Mouse (Mus musculus): ENCODE data around the gene Plxnc1. TPM values are rescaled to one million over a fixed set of nuclear protein-coding genes. Genes with fewer than 3 reads are reported as not detected.

Plxnc1 gene
- polyA plus RNA-seq (2015; fragmentation: Nextera tagmentation; extraction: Ambion mirVana) = 1.5 and 1.9 TPM in 2 replicates

DNA sequence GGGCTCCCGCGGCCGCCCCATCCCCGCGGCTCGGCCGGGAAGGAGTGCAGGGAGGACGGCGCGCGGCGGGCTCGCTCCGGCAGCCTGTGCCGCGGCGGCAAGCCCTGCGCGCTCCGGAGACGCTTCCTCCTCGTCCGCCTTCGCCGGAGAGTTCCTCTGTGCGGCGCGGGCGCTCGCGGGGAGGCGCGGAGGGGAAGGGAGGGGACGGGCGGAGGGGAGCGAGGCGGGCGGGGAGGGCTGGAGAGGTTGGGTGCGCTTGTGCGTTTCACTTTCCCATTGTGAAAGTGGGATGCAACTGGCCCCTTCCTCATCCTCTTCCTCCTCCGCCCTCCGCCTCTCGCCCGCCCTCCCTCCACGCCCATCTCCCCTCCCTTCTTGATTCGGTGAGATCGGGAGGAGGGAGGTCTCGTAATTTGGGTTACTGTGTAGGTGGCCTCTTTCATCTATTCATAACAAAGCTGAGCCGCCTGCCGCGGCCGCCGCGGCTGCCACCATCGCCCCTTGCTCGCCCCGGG lies at the start of gene Plxnc1:
Gene Plxnc1 (minus strand): TSS at position 145 of the 515 bp plus-strand sequence.
- under 1% methylated on average over 13 of the region's 57 CpGs for WGBS
- Histone ChIP-seq H3K36me3 (no peaks in the 10 kb centered on the region), H3K27me3 (replicated peaks) (peaks cover 31% of the 10 kb centered on the region), H3K9ac (peak within 1 kb of the TSS; percentile 48), H3K4me1 (peaks cover 18% of the 10 kb centered on the region), H3K4me2 (peak within 1 kb of the TSS; percentile 99), H3K9me3 (no peaks in the 10 kb centered on the region), H3K4me3 (replicated peaks) (peak within 1 kb of the TSS; percentile 73), H3K27ac (no peak within 1 kb of the TSS)
- ATAC-seq (ENCODE audit: insufficient read depth, low FRiP score, low read depth) = peak; percentile 45; the same call in 1 of the 2 replicates

DNA sequence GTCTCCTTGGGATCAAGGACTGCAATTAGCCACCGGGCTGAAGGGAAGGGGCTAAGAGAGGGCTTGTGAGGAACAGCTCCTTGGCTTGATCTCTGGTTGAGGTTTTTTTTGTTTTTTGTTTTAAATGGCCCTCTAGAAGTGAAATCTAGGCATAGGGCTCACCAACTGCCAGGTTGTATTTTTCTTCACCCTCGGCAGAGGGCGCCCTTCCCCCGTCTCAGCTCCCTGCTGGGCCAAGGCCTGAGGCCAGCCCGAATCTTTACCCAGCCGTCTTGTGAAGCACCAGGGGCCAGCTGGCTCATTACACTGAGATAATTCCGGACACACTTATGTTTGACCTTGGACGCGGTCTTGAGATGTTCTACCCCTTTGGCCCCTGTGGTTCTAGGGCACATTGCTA lies 47.5 kb upstream of the Plxnc1 start:
- no peaks in the 10 kb centered on the region for H3K9me3 ChIP-seq
- H3K9ac ChIP-seq = no peak overlapping the region
- no peak; the same call in 1 of the 2 replicates for ATAC-seq (ENCODE audit: insufficient read depth, low FRiP score, low read depth)
- 4% methylated on average over 9 of the region's 9 CpGs for WGBS
- H3K36me3 ChIP-seq = no peaks in the 10 kb centered on the region
- H3K4me1 ChIP-seq = peaks cover 9% of the 10 kb centered on the region
- H3K27me3 ChIP-seq (replicated peaks) = no peaks in the 10 kb centered on the region
- H3K4me3 ChIP-seq (replicated peaks) = 0 out of 2 replicates have a peak overlapping the region, but pooled peaks have one; percentile 25
- no peak overlapping the region for H3K27ac ChIP-seq
- H3K4me2 ChIP-seq = peak overlapping the region; percentile 52; the same call in 1 of the 2 replicates

DNA sequence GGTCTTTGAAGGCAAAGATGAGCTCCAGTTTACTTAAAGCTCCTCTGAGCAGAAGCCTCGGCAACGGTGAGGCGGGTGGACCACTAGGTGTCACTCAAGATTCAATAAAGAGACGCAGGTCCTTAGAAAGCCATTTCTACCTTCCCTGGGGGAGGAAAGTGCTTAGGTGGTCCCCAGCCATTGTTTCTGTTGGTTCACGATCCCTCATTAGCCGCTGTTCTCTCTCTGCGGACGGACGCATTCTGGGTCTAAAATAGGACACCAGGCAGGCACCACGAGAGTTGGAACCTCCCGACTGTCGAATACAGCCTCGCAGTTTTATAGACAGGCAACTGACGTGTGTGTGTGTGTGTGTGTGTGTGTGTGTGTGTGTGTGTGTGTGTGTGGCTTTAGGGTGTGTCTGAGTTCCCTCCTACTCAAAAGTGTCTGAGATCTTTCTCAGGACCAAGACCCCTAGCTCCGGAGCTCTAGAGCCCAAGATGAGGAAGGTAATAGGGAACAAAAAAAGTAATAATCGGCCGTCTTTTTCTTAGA lies 47.0 kb upstream of the Plxnc1 start:
- peak overlapping the region; percentile 52 for H3K4me2 ChIP-seq
- no peaks in the 10 kb centered on the region for H3K27me3 ChIP-seq (replicated peaks)
- H3K4me3 ChIP-seq (replicated peaks) = peak overlapping the region; percentile 25
- no peaks in the 10 kb centered on the region for H3K36me3 ChIP-seq
- peaks cover 9% of the 10 kb centered on the region for H3K4me1 ChIP-seq
- H3K9me3 ChIP-seq = no peaks in the 10 kb centered on the region
- WGBS = 12% methylated on average over 17 of the region's 17 CpGs
- H3K27ac ChIP-seq = peak overlapping the region; percentile 67; the same call in 1 of the 2 replicates
- H3K9ac ChIP-seq = no peak overlapping the region
- ATAC-seq (ENCODE audit: insufficient read depth, low FRiP score, low read depth) = no peak

DNA sequence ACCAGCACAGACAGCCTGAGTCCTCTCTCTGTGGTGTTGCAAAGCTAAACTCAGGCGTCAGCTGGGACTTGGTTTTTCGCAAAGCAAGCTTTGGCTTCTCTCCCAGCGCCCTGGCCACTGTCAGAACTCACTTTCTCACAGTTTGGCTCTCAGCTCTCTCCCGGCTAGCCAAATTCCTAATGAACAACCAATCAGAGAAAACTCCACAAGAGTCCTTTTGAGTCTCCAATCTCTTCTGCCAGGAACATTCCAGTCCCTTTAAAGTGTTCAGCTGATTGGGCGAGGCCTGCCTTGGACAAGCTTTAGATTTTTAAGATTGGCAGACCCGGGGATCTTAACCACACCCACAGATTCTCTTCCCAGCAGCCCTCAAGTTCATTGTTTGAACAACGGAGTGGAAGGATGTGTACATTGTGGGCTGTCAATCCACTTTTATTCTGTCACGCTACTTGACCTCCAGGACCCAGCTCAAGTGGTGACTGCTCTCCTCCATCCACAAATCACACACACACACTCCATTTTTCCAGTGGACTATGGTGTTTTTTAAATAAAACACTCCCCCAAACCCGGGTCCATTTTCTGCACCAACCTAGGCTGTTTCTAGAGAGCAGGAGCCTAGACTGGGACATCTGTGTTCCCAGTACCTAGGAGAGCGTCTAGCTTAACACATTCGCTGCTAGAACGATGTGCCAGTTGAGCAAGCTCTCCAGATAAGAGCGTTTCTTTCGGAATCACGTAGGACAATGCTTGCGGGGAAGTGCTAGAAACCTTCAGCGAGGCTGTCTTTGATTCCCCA lies 46.3 kb upstream of the Plxnc1 start:
- Histone ChIP-seq H3K27ac (peak overlapping the region; percentile 67), H3K27me3 (replicated peaks) (no peaks in the 10 kb centered on the region), H3K36me3 (no peaks in the 10 kb centered on the region), H3K4me1 (peaks cover 9% of the 10 kb centered on the region), H3K4me3 (replicated peaks) (peak overlapping the region; percentile 25), H3K9me3 (no peaks in the 10 kb centered on the region), H3K9ac (no peak overlapping the region), H3K4me2 (peak overlapping the region; percentile 52)
- 14% methylated on average over 17 of the region's 17 CpGs for WGBS
- ATAC-seq (ENCODE audit: insufficient read depth, low FRiP score, low read depth) = peak; percentile 63

DNA sequence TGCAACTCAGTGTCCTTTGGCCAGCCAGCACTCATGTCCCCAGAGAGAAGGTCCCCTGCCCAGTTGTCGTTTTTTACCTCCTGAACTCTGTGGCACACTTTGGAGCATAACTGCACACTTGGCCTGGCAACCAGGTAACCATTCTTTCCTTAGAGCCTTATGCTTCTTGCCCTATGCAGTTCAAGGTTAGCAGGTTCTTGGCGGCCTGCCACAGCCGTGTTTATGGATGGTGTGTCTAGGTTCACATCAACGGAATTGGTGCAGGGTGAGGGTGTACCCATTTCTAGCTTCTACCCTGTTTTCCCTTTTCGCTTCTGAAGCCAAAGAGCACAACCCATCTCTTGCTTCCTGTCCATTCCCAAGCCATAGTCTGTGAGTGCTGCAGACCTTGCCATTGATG lies 44.7 kb upstream of the Plxnc1 start:
- 77% methylated on average over 5 of the region's 5 CpGs for WGBS
- no peak for ATAC-seq (ENCODE audit: insufficient read depth, low FRiP score, low read depth)

DNA sequence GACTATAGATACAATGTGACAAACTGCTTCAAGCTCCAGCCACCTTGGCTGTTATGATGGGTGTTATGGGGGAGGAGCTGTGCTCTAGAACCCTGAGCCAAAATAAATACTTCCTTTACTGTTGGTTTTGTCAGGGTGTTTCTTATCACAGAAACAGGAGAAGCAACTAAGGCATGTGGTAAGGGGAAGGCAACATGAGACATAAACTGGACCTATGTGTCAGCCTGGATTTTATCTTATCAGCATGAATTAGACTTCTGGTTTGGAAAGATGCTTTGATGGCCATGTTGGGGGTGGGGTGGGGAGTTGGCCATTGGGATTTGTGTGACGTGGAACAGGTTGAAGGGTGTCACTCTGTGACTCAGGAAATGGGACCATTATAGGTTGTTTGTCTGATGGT lies 40.5 kb upstream of the Plxnc1 start:
- Histone ChIP-seq H3K36me3 (no peaks in the 10 kb centered on the region), H3K4me3 (replicated peaks) (no peak overlapping the region), H3K4me2 (no peak overlapping the region), H3K27me3 (replicated peaks) (no peaks in the 10 kb centered on the region), H3K9ac (no peak overlapping the region), H3K27ac (no peak overlapping the region), H3K4me1 (no peaks in the 10 kb centered on the region), H3K9me3 (no peaks in the 10 kb centered on the region)
- WGBS = 50% methylated on average over 1 of the region's 1 CpGs
- no peak for ATAC-seq (ENCODE audit: insufficient read depth, low FRiP score, low read depth)

More for the DNA sequence above, 44.7 kb upstream of the Plxnc1 start:
- no peak overlapping the region for H3K4me3 ChIP-seq (replicated peaks)
- H3K4me1 ChIP-seq = peaks cover 9% of the 10 kb centered on the region
- no peak overlapping the region for H3K9ac ChIP-seq
- H3K27ac ChIP-seq = no peak overlapping the region
- no peaks in the 10 kb centered on the region for H3K36me3 ChIP-seq
- no peaks in the 10 kb centered on the region for H3K9me3 ChIP-seq
- no peak overlapping the region for H3K4me2 ChIP-seq
- no peaks in the 10 kb centered on the region for H3K27me3 ChIP-seq (replicated peaks)

DNA sequence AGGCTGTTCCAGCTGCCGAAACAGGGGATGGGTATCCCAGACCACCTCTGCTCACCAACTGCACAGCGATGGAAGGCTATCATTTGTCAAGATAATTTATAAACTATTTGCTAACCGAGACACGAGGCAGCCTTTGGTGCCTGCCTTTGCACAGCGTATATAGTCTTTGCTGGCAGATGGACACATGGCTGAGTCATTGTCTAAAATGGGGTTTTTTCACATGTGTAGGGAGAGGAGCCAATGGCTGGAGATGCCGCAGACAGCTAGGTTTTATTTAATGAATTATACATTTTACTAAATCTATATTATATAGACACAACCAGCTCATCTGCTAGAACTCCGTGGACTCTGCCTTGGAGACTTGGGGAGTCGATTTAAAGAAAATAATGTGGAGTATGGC lies 37.9 kb upstream of the Plxnc1 start:
- Histone ChIP-seq H3K4me3 (replicated peaks) (no peak overlapping the region), H3K36me3 (no peaks in the 10 kb centered on the region), H3K9ac (no peak overlapping the region), H3K27ac (no peak overlapping the region), H3K9me3 (no peaks in the 10 kb centered on the region), H3K4me2 (no peak overlapping the region), H3K4me1 (no peaks in the 10 kb centered on the region), H3K27me3 (replicated peaks) (no peaks in the 10 kb centered on the region)
- 55% methylated on average over 8 of the region's 8 CpGs for WGBS
- no peak for ATAC-seq (ENCODE audit: insufficient read depth, low FRiP score, low read depth)

DNA sequence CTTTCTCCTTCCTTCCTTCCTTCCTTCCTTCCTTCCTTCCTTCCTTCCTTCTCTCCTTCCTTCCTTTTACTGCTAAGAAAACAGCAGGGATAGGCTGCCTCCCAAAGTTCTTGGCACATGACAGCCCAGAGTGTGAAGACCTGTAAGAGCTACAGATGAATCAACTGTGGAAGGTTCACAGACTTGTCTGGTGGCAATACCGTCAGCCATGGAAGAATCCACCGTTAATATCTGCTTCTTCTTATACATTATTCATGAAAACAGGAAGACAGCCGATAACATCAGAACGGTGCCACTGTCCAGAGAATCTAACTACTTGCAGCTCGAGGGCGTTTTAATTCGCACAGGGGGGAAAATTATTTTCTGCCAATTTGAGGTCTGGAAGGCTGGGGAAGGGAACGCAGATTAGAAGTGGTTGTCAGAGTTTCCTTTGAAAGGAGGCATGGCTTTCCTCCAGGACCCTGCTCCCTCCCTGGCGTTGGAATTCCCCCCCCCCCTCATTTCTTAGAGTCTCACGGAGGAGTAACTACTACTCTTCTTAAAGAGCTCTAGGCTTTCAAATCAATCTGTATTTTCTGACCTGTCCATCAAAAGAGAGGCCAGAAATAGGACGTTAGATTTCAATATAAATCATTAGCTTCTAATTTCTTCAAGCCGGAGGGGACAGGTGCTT lies 37.0 kb upstream of the Plxnc1 start:
- Histone ChIP-seq H3K4me1 (no peaks in the 10 kb centered on the region), H3K27me3 (replicated peaks) (no peaks in the 10 kb centered on the region), H3K4me2 (no peak overlapping the region), H3K9ac (no peak overlapping the region), H3K9me3 (no peaks in the 10 kb centered on the region), H3K36me3 (no peaks in the 10 kb centered on the region), H3K4me3 (replicated peaks) (no peak overlapping the region), H3K27ac (no peak overlapping the region)
- ATAC-seq (ENCODE audit: insufficient read depth, low FRiP score, low read depth) = no peak
- 43% methylated on average over 12 of the region's 12 CpGs for WGBS

DNA sequence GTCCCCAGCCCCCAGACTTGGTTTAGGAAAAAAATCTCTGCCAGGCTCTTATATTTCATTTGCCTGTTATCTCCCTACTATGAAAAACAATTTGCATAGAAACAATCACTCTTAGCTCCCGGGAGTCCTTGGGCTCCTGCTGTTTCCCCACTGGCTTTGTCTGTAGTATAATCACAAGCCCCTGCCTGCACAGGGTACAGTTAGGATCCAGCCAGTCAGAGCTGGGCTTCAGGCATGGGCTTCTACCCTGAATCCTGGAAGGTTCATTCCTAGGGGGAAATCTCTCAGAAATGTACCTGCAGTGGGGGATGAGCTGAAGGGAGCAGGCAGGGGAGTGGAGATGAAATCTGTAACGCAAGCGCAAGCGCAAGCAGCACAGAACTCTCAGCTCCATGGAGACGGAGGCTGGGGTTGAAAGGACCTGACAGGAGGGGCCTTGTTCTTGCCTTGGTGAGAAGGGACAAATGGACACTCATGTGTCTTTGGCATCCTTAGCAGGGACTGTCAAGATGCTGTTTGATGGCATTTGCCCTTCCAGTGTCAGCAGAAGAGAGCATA lies 33.7 kb upstream of the Plxnc1 start:
- no peaks in the 10 kb centered on the region for H3K27me3 ChIP-seq (replicated peaks)
- H3K36me3 ChIP-seq = no peaks in the 10 kb centered on the region
- H3K27ac ChIP-seq = no peak overlapping the region
- H3K4me1 ChIP-seq = no peaks in the 10 kb centered on the region
- no peak overlapping the region for H3K4me2 ChIP-seq
- no peak overlapping the region for H3K4me3 ChIP-seq (replicated peaks)
- WGBS = 65% methylated on average over 5 of the region's 5 CpGs
- ATAC-seq (ENCODE audit: insufficient read depth, low FRiP score, low read depth) = no peak
- no peak overlapping the region for H3K9ac ChIP-seq
- no peaks in the 10 kb centered on the region for H3K9me3 ChIP-seq

DNA sequence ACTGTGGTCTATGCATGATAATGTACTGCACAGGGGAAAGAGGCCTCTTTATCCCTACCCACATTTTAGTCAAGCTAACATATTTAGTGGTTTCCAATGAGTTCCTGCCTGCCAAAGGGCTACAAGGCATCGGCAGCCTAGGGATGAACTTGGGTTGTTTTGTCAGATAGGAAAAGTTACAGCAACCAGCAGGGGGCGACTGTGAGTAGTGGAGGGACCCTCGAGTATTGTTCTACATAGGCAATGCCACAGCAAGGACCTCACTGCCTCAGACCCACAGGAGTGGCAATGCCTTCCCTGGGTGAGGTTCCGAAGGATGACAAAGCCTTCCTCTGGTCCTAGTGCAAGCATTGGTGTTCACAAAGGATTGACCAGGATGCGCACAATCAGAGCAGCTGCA lies 31.7 kb upstream of the Plxnc1 start:
- Histone ChIP-seq H3K36me3 (no peaks in the 10 kb centered on the region), H3K9ac (no peak overlapping the region), H3K4me1 (no peaks in the 10 kb centered on the region), H3K27me3 (replicated peaks) (no peaks in the 10 kb centered on the region), H3K4me3 (replicated peaks) (no peak overlapping the region), H3K4me2 (no peak overlapping the region), H3K9me3 (no peaks in the 10 kb centered on the region), H3K27ac (no peak overlapping the region)
- no peak for ATAC-seq (ENCODE audit: insufficient read depth, low FRiP score, low read depth)
- WGBS = 61% methylated on average over 5 of the region's 5 CpGs

DNA sequence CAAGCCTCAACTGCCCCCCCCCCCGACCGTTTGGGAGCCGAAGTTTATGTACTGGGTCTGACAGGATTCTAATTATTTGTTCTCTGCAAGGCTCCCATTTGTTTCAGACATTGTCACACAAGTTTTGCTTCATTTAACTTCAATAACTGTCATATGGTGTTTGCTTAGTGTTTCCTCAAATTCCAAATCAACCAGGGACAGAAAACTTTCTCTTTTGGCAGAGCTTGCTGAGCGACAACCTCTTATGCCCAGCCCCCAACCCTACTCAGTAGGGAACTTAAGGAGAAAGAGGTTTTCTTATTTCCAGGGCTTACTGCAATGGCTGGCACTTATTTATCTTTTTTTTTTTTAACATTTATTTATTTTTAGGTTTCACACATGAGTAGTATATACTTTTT lies 30.5 kb upstream of the Plxnc1 start:
- H3K27ac ChIP-seq = no peak overlapping the region
- 30% methylated on average over 4 of the region's 4 CpGs for WGBS
- ATAC-seq (ENCODE audit: insufficient read depth, low FRiP score, low read depth) = no peak
- H3K36me3 ChIP-seq = no peaks in the 10 kb centered on the region
- H3K9me3 ChIP-seq = no peaks in the 10 kb centered on the region
- no peaks in the 10 kb centered on the region for H3K4me1 ChIP-seq
- H3K4me3 ChIP-seq (replicated peaks) = no peak overlapping the region
- no peaks in the 10 kb centered on the region for H3K27me3 ChIP-seq (replicated peaks)
- H3K4me2 ChIP-seq = no peak overlapping the region
- no peak overlapping the region for H3K9ac ChIP-seq
